8 mouse cellular contexts compared by ENCODE assay signal in genomic region chr4:141538408-141539212, GRCm38 (mm10). TPM values are rescaled to one million over a fixed set of nuclear protein-coding genes. Genes with fewer than 3 reads are reported as not detected.
A peak's percentile ranks its signal among the peaks of the same experiment; 100 is the strongest.
DNase-seq lines count a peak whose midpoint lies in the region; ATAC-seq and TF ChIP-seq lines count a peak whose summit lies in the region.

Spen (minus strand) TSS chr4:141538597.

- H3K36me3 ChIP-seq in embryonic facial prominence, embryonic 10.5 days (replicated peaks), result no peaks in the 10 kb centered on the region
- no peaks in the 10 kb centered on the region for H3K36me3 ChIP-seq in intestine, postnatal 0 days (ENCODE audit: control insufficient read depth, insufficient read depth)
- no peaks in the 10 kb centered on the region for H3K36me3 ChIP-seq in limb, embryonic 11.5 days (ENCODE audit: control insufficient read depth, insufficient read depth, low read length)
- no peaks in the 10 kb centered on the region for H3K36me3 ChIP-seq in midbrain, embryonic 13.5 days
- no peaks in the 10 kb centered on the region for H3K36me3 ChIP-seq in small intestine, adult 2 months (ENCODE audit: control insufficient read depth, insufficient read depth, low read length)

- peak within 1 kb of the TSS; percentile 94 for H3K9ac ChIP-seq in intestine, postnatal 0 days (ENCODE audit: low read depth, low read length)
- peak within 1 kb of the TSS; percentile 89 for H3K9ac ChIP-seq in limb, embryonic 11.5 days (ENCODE audit: low read length)
- H3K9ac ChIP-seq in midbrain, embryonic 13.5 days (replicated peaks), result peak within 1 kb of the TSS; percentile 98

- H3K9me3 ChIP-seq in embryonic facial prominence, embryonic 10.5 days, result no peaks in the 10 kb centered on the region
- H3K9me3 ChIP-seq in intestine, postnatal 0 days (ENCODE audit: control insufficient read depth), result no peaks in the 10 kb centered on the region
- H3K9me3 ChIP-seq in limb, embryonic 11.5 days (ENCODE audit: control insufficient read depth, low read length), result no peaks in the 10 kb centered on the region
- no peaks in the 10 kb centered on the region for H3K9me3 ChIP-seq in midbrain, embryonic 13.5 days

- WGBS in embryonic facial prominence, embryonic 10.5 days, result under 1% methylated on average over 88 of the region's 88 CpGs
- under 1% methylated on average over 75 of the region's 88 CpGs for WGBS in intestine, postnatal 0 days
- WGBS in limb, embryonic 11.5 days, result under 1% methylated on average over 62 of the region's 88 CpGs
- under 1% methylated on average over 85 of the region's 88 CpGs for WGBS in midbrain, embryonic 13.5 days
- under 1% methylated on average over 88 of the region's 88 CpGs for WGBS in small intestine, adult 2 months

- H3K27ac ChIP-seq in embryonic facial prominence, embryonic 10.5 days (replicated peaks), result peak within 1 kb of the TSS; percentile 96
- H3K27ac ChIP-seq in intestine, postnatal 0 days (ENCODE audit: low read depth, low read length), result peak within 1 kb of the TSS; percentile 94
- peak within 1 kb of the TSS; percentile 94 for H3K27ac ChIP-seq in limb, embryonic 11.5 days (replicated peaks; ENCODE audit: low read depth, low read length)
- H3K27ac ChIP-seq in midbrain, embryonic 13.5 days, result peak within 1 kb of the TSS; percentile 98
- peak within 1 kb of the TSS; percentile 95 for H3K27ac ChIP-seq in small intestine, adult 2 months (ENCODE audit: insufficient read depth, low read depth, low read length)

- TF ChIP-seq POLR2A in small intestine, adult 2 months (IDR thresholded peaks at IDR 0.05; ENCODE audit: low read depth, low read length), result peak; percentile 83

- DNase-seq in layer of hippocampus, adult 11-12 months (ENCODE audit: low spot score), result peak; percentile 92
- DNase-seq in layer of hippocampus, adult 9-10 months (ENCODE audit: low spot score), result no peak
- peak; percentile 97 for DNase-seq in embryonic facial prominence, embryonic 10.5 days (ENCODE audit: low spot score)
- DNase-seq in limb, embryonic 11.5 days (ENCODE audit: low spot score), result peak; percentile 91

- H3K4me2 ChIP-seq in intestine, postnatal 0 days (replicated peaks; ENCODE audit: low read depth), result peak within 1 kb of the TSS; percentile 79
- H3K4me2 ChIP-seq in limb, embryonic 11.5 days (ENCODE audit: low read depth, severe bottlenecking), result peak within 1 kb of the TSS; percentile 84
- H3K4me2 ChIP-seq in midbrain, embryonic 13.5 days (replicated peaks), result peak within 1 kb of the TSS; percentile 90

- H3K4me3 ChIP-seq in embryonic facial prominence, embryonic 10.5 days, result peak within 1 kb of the TSS; percentile 97
- peak within 1 kb of the TSS; percentile 85 for H3K4me3 ChIP-seq in intestine, postnatal 0 days (ENCODE audit: low read depth, low read length)
- H3K4me3 ChIP-seq in limb, embryonic 11.5 days (ENCODE audit: low read depth, low read length), result peak within 1 kb of the TSS; percentile 93
- H3K4me3 ChIP-seq in midbrain, embryonic 13.5 days (replicated peaks), result peak within 1 kb of the TSS; percentile 96
- peak within 1 kb of the TSS; percentile 90 for H3K4me3 ChIP-seq in small intestine, adult 2 months (ENCODE audit: low read depth, low read length)

- no peak for TF ChIP-seq CTCF in intestine, postnatal 0 days (IDR thresholded peaks at IDR 0.05; ENCODE audit: low read depth)
- no peak for TF ChIP-seq CTCF in small intestine, adult 2 months (IDR thresholded peaks at IDR 0.05; ENCODE audit: extremely low read depth, insufficient read length, insufficient replicate concordance, low read depth, low read length)

- peaks cover 43% of the 10 kb centered on the region for H3K4me1 ChIP-seq in embryonic facial prominence, embryonic 10.5 days
- no peaks in the 10 kb centered on the region; the same call in 1 of the 2 replicates for H3K4me1 ChIP-seq in intestine, postnatal 0 days (replicated peaks; ENCODE audit: control insufficient read depth, insufficient read depth, low read length)
- 0 out of 2 replicates have a peak, but pooled peaks cover 5% of the 10 kb centered on the region for H3K4me1 ChIP-seq in limb, embryonic 11.5 days (ENCODE audit: control insufficient read depth, insufficient read depth, low read length)
- H3K4me1 ChIP-seq in midbrain, embryonic 13.5 days (replicated peaks), result peaks cover 48% of the 10 kb centered on the region
- peaks cover 4% of the 10 kb centered on the region; the same call in 1 of the 2 replicates for H3K4me1 ChIP-seq in small intestine, adult 2 months (ENCODE audit: control insufficient read depth, insufficient read depth, insufficient read length, low read length)

- no peaks in the 10 kb centered on the region for H3K27me3 ChIP-seq in embryonic facial prominence, embryonic 10.5 days (replicated peaks; ENCODE audit: low read depth, poor library complexity, severe bottlenecking)
- H3K27me3 ChIP-seq in intestine, postnatal 0 days (replicated peaks; ENCODE audit: control insufficient read depth, insufficient read depth, low read length), result no peaks in the 10 kb centered on the region
- H3K27me3 ChIP-seq in limb, embryonic 11.5 days (ENCODE audit: control insufficient read depth, insufficient read depth, low read length), result no peaks in the 10 kb centered on the region
- no peaks in the 10 kb centered on the region for H3K27me3 ChIP-seq in midbrain, embryonic 13.5 days
- no peaks in the 10 kb centered on the region for H3K27me3 ChIP-seq in small intestine, adult 2 months (ENCODE audit: control insufficient read depth, insufficient read depth, low read length)

- peak; percentile 67 for ATAC-seq in granulocyte monocyte progenitor cell, adult 5-6 weeks (replicated peaks; ENCODE audit: poor library complexity, severe bottlenecking)
- ATAC-seq in intestine, postnatal 0 days, result peak; percentile 92
- ATAC-seq in limb, embryonic 11.5 days (ENCODE audit: insufficient number of reproducible peaks, low FRiP score, low TSS enrichment, low read depth), result peak; percentile 85
- ATAC-seq in midbrain, embryonic 13.5 days, result peak; percentile 81

RNA-seq across cellular contexts. Expression of gene Spen, which starts in this region (rescaled TPM):
- polyA plus RNA-seq in embryonic facial prominence, embryonic 10.5 days (2016; fragmentation: Nextera tagmentation; extraction: Ambion mirVana), result 9.6 and 12.1 TPM in 2 replicates
- total RNA-seq in granulocyte monocyte progenitor cell, adult 5-6 weeks (2014; fragmentation: Nextera tagmentation), result 37.8 TPM in 2 replicates
- 21.4 and 25.5 TPM in 2 replicates for total RNA-seq in granulocyte monocyte progenitor cell, adult 5-6 weeks (2017)
- 3.2 and 4.0 TPM in 2 replicates for polyA plus RNA-seq in intestine, postnatal 0 days (2015; fragmentation: Nextera tagmentation; extraction: Ambion mirVana)
- polyA plus RNA-seq in limb, embryonic 11.5 days (2014; fragmentation: Nextera tagmentation; extraction: Ambion mirVana), result 12.4 and 13.4 TPM in 2 replicates
- polyA plus RNA-seq in midbrain, embryonic 13.5 days (2015; fragmentation: Nextera tagmentation; extraction: Ambion mirVana), result 18.3 and 20.5 TPM in 2 replicates
- polyA plus RNA-seq in small intestine, adult 2 months (2012; rRNA removed), result 30.8 and 56.0 TPM in 2 replicates
